Mouse (Mus musculus) ovary, postnatal 10 days (tissue): Measurements from ENCODE around the gene Pfkp.

ENCODE experiments used
- DNase-seq: peaks from one replicate; pipeline ENCODE4 v3.0.0; 2022; ENCODE audit warnings: low spot score

Gene Pfkp

GRCm38 (mm10) chr13:6648669-6649233 lies at the start of gene Pfkp:
TSS of gene Pfkp (minus strand) at chr13:6648777.
- peak; percentile 49 for DNase-seq

GRCm38 (mm10) chr13:6690607-6691006 lies 42.0 kb upstream of the Pfkp start:
- no peak for DNase-seq

DNA sequence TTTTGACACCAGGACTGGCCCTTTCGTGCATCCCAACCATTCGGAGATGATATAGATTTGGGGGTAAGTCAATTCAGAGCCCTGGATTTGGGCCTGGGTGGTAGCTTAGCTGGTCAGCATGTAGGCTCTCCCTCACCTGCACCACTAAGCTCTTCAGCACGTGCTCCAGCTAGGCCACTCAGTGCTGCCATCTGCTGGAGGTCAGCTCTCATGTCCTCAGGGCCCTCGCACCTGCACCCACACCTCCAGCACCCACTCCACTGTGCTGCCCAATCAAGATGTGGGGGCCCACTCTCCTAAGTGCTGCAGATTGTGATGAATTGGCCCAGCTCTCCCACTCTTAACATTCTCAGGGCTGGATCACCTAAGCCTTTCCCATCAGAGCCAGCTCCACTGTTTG lies 41.4 kb upstream of the Pfkp start:
- DNase-seq = no peak

- no peak for DNase-seq
Measured at GRCm38 (mm10) chr13:6688790-6689433, 40.3 kb upstream of the Pfkp start.

- DNase-seq = no peak
Measured at GRCm38 (mm10) chr13:6666887-6667286, 18.3 kb upstream of the Pfkp start.

GRCm38 (mm10) chr13:6665506-6665905 lies 16.9 kb upstream of the Pfkp start:
- DNase-seq = no peak

- DNase-seq = no peak
Measured at GRCm38 (mm10) chr13:6664216-6664615, 15.6 kb upstream of the Pfkp start.

GRCm38 (mm10) chr13:6659314-6659713 lies 10.7 kb upstream of the Pfkp start:
- no peak for DNase-seq

DNA sequence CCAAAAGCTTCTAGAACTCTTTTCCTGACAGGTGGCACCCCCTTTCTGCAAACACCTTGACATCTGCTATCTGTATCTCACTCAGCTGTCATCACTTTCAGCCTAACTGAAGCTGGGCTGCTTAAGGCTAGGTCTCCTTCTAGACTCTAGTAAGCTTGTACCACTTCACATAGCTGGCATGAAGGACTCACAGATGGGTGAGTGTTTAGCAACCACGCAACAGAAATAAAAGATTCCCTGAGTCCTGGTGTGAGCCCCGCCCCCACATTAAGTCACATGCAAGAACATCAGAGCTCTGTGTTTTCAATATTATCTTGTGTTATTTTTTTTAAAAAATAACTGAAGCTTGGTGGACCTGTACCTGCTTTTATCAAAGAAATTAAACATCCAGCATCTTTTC lies 8.7 kb upstream of the Pfkp start:
- no peak for DNase-seq

DNA sequence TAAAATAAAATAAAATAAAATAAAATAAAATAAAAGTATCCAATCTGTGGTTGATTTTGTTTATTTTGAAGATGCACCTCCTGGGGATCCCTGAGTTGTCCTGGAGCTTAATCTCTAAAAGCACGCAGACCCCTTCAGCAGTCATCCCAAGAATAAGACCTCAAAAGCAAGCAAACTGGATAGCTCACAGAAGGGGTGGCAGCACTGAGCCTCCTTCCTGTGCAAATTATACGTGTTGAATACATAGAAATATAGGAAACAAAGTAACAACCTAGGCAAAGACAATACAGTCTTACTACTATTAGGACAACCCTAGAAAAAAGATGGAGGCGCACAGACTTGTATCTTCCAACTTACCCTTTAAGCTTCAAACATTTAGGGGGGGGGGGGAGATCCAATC lies 965 bp upstream of the Pfkp start:
- DNase-seq = no peak

DNA sequence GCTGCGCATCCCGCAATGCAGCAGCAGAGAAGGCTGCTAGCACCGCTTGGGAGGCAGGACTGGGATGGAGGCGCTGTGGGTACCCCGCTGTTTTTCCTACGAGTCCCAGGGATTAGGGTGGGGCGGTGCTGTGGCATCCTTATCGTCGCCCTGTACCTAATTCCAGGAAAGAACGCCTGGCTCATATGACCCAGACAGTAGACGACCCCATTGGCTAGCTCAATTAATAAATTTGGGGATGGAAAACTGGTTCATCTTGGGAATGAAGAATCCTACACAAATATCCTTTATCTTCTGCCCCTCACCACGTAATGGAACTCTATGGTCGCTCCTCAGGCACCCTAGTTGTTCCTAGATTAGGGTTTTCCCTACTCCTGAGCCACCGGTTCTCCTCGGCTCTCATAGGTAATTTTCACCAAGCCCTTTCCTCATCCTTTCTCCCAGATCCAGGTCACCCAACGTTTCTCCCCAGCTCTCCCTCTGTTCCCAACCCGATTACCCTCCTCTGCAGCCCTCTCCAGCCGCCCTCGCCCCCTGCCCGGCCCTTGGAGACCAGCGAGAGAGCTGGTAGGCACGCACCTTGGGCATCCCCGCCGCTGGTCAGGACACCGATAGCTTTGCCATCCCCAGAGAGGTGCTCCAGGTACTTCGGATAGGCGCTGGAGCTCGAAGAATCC lies 447 bp downstream of the Pfkp start:
- no peak for DNase-seq

- no peak for DNase-seq
Measured at GRCm38 (mm10) chr13:6647067-6647991, 1.2 kb downstream of the Pfkp start.

DNA sequence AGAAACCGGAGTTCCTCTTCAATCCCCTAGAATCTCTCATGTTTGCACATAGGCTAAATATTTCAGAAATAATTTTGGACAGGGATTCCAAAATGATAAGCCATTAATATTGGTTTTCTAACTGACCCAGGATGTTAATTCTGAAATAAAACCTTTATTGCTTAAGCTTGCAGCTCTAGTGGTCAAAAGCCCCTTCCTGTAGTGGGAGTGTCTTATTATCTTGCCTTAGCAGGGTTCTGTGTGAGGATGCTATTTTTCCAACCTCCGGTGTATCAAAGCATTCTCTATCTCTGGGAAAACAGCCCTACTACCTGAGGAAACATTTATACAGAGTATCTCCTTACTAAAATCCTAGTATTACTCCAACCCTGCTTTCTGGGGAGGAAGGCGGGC lies 1.9 kb downstream of the Pfkp start:
- DNase-seq = no peak

- DNase-seq = no peak
Measured at GRCm38 (mm10) chr13:6646266-6646665, 2.3 kb downstream of the Pfkp start.

GRCm38 (mm10) chr13:6643968-6644367 lies 4.6 kb downstream of the Pfkp start:
- no peak for DNase-seq

DNA sequence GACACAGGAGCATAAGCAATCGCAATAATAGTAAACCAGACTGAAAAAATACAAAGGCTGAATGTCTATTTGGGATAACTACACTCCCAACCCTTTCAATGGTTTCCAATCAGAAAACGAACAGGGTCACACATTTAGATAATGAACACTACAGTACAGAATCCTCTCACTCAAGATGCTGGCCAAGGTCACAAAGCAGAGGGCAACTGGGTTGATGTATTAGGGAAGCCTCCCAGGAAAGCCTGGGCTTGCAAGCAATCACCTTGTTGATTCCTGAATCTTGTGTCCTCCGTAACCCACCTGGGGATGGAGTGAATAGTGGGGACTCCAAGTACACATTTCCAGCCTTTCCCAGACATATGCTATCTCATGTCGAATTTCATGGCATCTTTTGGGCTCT lies 5.6 kb downstream of the Pfkp start:
- DNase-seq = no peak

- no peak for DNase-seq
Measured at GRCm38 (mm10) chr13:6642453-6642852, 6.1 kb downstream of the Pfkp start.

DNA sequence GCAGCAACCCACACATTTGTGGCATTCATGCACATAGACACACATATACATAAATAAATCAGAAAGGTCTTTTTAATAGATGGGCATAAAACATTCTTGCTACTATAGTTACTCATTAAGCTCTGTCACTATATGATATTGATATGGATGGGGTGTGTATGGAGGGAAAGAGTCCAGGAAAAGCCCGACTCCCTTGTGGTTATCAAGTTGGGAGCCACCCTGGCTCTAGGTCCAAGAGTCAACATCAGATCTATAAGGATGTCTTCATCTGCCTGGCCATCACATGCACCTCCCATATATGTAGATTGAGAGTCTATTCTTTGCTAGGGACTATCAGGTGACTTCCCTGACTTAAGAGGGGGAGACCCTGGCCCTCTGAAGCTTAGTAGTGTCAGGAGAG lies 7.1 kb downstream of the Pfkp start:
- no peak for DNase-seq

DNA sequence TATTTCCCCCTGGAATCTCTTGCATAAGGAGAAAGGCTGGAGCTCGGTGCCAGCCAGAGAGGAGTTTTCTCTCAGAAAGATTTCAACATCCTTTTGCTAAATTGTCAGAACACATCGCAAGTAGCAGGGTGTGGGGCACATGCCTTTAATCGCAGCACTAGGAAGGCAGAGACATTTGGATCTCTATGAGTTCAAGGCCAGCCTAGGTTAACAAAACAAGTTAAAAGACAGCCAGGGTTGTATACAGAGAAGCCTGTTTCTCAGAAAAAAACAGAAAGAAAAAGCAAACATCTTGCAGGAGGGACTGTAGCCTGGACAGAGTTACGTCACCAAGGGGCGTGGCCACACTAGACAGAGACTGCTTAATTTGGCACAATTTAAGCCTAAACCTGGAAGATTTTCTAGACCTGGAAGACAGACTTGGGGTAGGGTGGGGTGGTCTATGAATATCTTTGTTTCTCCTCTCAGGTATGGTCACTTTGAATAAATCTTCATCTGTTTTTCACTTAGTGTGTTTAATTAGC lies 9.0 kb downstream of the Pfkp start:
- DNase-seq = no peak

DNA sequence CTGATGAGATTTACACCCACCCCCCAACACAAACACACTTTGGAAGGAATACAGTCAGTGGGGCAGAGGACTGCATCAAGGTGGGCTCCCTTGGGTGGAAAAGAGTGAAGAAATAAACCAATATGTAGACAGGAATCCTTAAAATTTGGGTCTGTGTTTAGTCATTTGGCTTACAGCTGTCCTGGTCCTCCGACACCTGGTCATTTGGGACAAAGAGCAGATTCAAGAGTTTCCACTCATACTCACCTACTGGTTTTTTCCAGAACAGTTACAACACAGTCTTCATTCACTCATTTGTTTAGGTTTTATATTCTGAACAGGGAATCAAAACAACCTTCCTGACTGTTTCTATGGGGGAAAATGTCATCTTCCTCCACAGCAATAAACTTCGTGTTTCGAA lies 9.6 kb downstream of the Pfkp start:
- DNase-seq = no peak

- DNase-seq = no peak
Measured at GRCm38 (mm10) chr13:6638425-6638824, 10.2 kb downstream of the Pfkp start.

DNA sequence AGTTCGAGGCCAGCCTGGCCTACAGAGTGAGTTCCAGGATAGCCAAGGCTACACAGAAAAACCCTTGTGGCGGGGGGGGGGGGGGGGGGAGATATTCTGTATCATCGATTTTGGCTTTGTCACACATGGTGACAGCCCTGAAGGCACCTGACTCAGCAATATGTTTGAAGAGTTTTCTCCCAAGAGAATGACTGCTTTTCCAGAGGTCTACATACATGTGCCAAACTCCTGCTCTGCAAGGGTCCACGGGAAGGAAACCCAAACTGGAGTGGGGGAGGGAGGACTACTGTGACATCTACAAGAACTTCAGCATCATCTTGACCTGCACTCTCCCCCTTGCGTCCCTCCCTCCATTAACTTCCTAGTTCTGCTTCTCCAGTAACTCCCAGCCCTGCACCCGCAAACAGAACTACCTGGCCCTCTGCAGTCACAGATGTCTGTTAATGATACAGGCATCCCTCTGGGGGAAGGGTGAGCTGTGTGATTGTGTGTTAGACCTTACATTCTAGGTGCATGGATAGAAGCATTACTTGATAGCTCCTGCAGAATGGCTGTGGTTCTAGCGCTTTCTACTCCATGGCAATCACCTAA lies 10.9 kb downstream of the Pfkp start:
- no peak for DNase-seq
